ENCODE assay signal across 8 mouse cellular contexts in genomic region chr12:9338801-9339231, GRCm38 (mm10).
DNase-seq lines count a peak whose midpoint lies in the region; ATAC-seq and TF ChIP-seq lines count a peak whose summit lies in the region.

No protein-coding gene starts in this region.

- H3K36me3 ChIP-seq in hindbrain, embryonic 10.5 days = no peaks in the 10 kb centered on the region
- H3K36me3 ChIP-seq in hindbrain, postnatal 0 days (ENCODE audit: insufficient read depth, low read length) = no peaks in the 10 kb centered on the region
- H3K36me3 ChIP-seq in embryonic facial prominence, embryonic 10.5 days (replicated peaks) = no peaks in the 10 kb centered on the region
- H3K36me3 ChIP-seq in intestine, embryonic 16.5 days (ENCODE audit: control insufficient read depth, insufficient read depth, low read length) = no peaks in the 10 kb centered on the region

- no peak overlapping the region for H3K27ac ChIP-seq in hindbrain, embryonic 10.5 days
- no peak overlapping the region for H3K27ac ChIP-seq in hindbrain, postnatal 0 days
- H3K27ac ChIP-seq in embryonic facial prominence, embryonic 10.5 days (replicated peaks) = peak overlapping the region; percentile 80
- no peak overlapping the region for H3K27ac ChIP-seq in intestine, embryonic 16.5 days (ENCODE audit: low read length)
- H3K27ac ChIP-seq in layer of hippocampus, adult 2 months = no peak overlapping the region

- DNase-seq in hindbrain, embryonic 10.5 days (ENCODE audit: low spot score) = peak; percentile 43
- no peak for DNase-seq in hindbrain, postnatal 0 days (ENCODE audit: low spot score)
- DNase-seq in Muller cell, postnatal 12 days (ENCODE audit: inconsistent ontology term) = peak; percentile 39
- peak; percentile 82 for DNase-seq in embryonic facial prominence, embryonic 10.5 days (ENCODE audit: low spot score)
- peak; percentile 20 for DNase-seq in kidney, postnatal 14 days
- DNase-seq in urinary bladder, postnatal 25 days (ENCODE audit: low spot score) = no peak
- no peak for DNase-seq in layer of hippocampus, adult 2 months (ENCODE audit: low spot score in 2 of 2)

- TF ChIP-seq CTCF in hindbrain, postnatal 0 days (IDR thresholded peaks at IDR 0.05; ENCODE audit: low read depth) = no peak
- TF ChIP-seq CTCF in layer of hippocampus, adult 2 months (conservative IDR thresholded peaks at IDR 0.05) = no peak

- H3K9ac ChIP-seq in hindbrain, postnatal 0 days (replicated peaks; ENCODE audit: low read length) = no peak overlapping the region
- H3K9ac ChIP-seq in intestine, embryonic 16.5 days (ENCODE audit: low read depth, low read length) = no peak overlapping the region

- no peaks in the 10 kb centered on the region for H3K27me3 ChIP-seq in hindbrain, embryonic 10.5 days (ENCODE audit: insufficient read depth, poor library complexity, severe bottlenecking)
- H3K27me3 ChIP-seq in hindbrain, postnatal 0 days (ENCODE audit: insufficient read depth, low read length) = no peaks in the 10 kb centered on the region
- no peaks in the 10 kb centered on the region for H3K27me3 ChIP-seq in embryonic facial prominence, embryonic 10.5 days (replicated peaks; ENCODE audit: low read depth, poor library complexity, severe bottlenecking)
- H3K27me3 ChIP-seq in intestine, embryonic 16.5 days (replicated peaks; ENCODE audit: control insufficient read depth, insufficient read depth, low read length) = no peaks in the 10 kb centered on the region

- no peak overlapping the region for H3K4me2 ChIP-seq in hindbrain, postnatal 0 days (ENCODE audit: low read depth, low read length)
- no peak overlapping the region for H3K4me2 ChIP-seq in intestine, embryonic 16.5 days (ENCODE audit: low read depth, low read length)

- WGBS in hindbrain, embryonic 10.5 days = 58% methylated on average over 7 of the region's 7 CpGs
- 55% methylated on average over 7 of the region's 7 CpGs for WGBS in hindbrain, postnatal 0 days
- WGBS in embryonic facial prominence, embryonic 10.5 days = 28% methylated on average over 7 of the region's 7 CpGs
- WGBS in intestine, embryonic 16.5 days = 44% methylated on average over 7 of the region's 7 CpGs

- no peak overlapping the region for H3K4me3 ChIP-seq in hindbrain, embryonic 10.5 days
- H3K4me3 ChIP-seq in hindbrain, postnatal 0 days (ENCODE audit: low read length) = no peak overlapping the region
- H3K4me3 ChIP-seq in embryonic facial prominence, embryonic 10.5 days = no peak overlapping the region
- no peak overlapping the region for H3K4me3 ChIP-seq in intestine, embryonic 16.5 days (ENCODE audit: low read length)
- no peak overlapping the region for H3K4me3 ChIP-seq in layer of hippocampus, adult 2 months

- no peaks in the 10 kb centered on the region for H3K4me1 ChIP-seq in hindbrain, embryonic 10.5 days (replicated peaks)
- H3K4me1 ChIP-seq in hindbrain, postnatal 0 days (ENCODE audit: insufficient read depth, low read length) = no peaks in the 10 kb centered on the region
- H3K4me1 ChIP-seq in embryonic facial prominence, embryonic 10.5 days = peaks cover 39% of the 10 kb centered on the region
- peaks cover 7% of the 10 kb centered on the region; the same call in 1 of the 2 replicates for H3K4me1 ChIP-seq in intestine, embryonic 16.5 days (ENCODE audit: control insufficient read depth, insufficient read depth, low read length)

- no peaks in the 10 kb centered on the region for H3K9me3 ChIP-seq in hindbrain, embryonic 10.5 days
- no peaks in the 10 kb centered on the region for H3K9me3 ChIP-seq in hindbrain, postnatal 0 days (ENCODE audit: low read length)
- no peaks in the 10 kb centered on the region for H3K9me3 ChIP-seq in embryonic facial prominence, embryonic 10.5 days
- H3K9me3 ChIP-seq in intestine, embryonic 16.5 days (ENCODE audit: control insufficient read depth, low read length) = no peaks in the 10 kb centered on the region

- ATAC-seq in hindbrain, postnatal 0 days = no peak
- no peak for ATAC-seq in intestine, embryonic 16.5 days

Comparison
In these comparisons a context has a peak if more than half of its experiments do, and no peak if none do; other contexts are left out.
1. DNase-seq: peak in hindbrain, embryonic 10.5 days (single experiment), Muller cell, postnatal 12 days (single experiment), embryonic facial prominence, embryonic 10.5 days (single experiment) and kidney, postnatal 14 days (single experiment); none in hindbrain, postnatal 0 days (single experiment), urinary bladder, postnatal 25 days (single experiment) and layer of hippocampus, adult 2 months (0 of 2).